Mouse (Mus musculus): ENCODE data around the gene Psg27. TPM values are rescaled to one million over a fixed set of nuclear protein-coding genes. Genes with fewer than 3 reads are reported as not detected.

Gene Psg27
- not detected in 2 replicates for polyA plus RNA-seq (2012; rRNA removed; ENCODE audit: low replicate concordance)

DNA sequence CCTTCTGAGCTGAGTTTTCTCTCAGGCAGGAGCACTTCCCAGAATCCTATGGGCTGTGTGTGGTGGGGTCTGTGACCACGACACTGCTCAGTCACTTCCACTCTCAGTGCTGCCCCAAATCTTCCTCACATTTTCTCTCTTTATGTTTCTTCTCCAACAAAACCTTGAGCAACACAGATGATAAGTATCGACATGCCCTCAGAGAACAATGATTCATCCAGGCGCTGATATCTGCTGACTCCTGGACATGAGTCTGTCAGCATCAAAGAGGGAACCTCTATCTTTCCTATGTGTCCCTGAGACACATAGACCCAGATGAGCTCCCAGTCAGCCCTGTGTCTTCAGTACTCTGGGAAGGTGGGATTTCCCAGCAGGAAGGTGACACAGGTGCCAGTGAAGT, at the start of gene Psg27:
TSS of gene Psg27 (minus strand) at position 101 of the 400 bp plus-strand sequence.

DNA sequence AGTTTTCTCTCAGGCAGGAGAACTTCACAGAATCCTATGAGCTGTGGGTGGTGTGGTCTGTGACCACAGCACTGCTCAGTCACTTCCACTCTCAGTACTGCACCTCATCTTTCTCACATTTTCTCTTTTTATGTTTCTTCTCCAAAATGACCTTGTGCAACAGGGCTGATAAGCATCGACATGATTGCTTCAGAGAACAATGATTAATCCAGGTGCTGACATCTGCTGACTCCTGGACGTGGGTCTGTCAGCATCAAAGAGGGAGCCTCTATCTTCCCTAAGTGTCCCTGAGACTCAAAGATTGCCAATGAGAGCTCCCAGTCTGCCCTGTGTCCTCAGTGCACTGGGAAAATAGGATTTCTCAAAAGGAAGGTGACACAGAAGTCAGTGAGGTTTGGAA, 49.3 kb upstream of the Psg27 start, which contains the start of gene Psg23:
TSS of gene Psg23 (minus strand) at position 101 of the 400 bp plus-strand sequence.

DNA sequence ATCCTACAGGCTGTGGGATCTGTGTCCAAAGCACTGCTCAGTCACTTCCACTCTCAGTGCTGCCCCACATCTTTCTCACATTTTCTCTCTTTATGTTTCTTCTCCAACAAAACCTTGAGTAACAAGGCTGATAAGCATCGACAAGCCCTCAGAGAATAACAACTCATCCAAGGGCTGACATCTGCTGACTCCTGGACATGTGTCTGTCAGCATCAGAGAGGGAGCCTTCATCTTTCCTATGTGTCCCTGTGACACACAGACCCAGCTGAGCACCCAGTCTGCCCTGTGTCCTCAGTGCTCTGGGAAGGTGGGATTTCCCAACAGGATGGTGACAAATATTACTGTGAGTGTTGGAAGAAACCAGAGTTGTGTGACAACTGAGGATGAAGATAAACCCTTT, 34.9 kb downstream of the Psg27 start, which contains the start of gene Psg25:
TSS of gene Psg25 (minus strand) at position 101 of the 400 bp plus-strand sequence.

Other genes with a start within 250 kb of the Psg27 start
- not detected in 2 replicates for gene Psg18, start 212.3 kb downstream of the Psg27 start, polyA plus RNA-seq (2012; rRNA removed; ENCODE audit: low replicate concordance)
- not detected in 2 replicates for gene Psg28, start 135.3 kb downstream of the Psg27 start, polyA plus RNA-seq (2012; rRNA removed; ENCODE audit: low replicate concordance)
- not detected in 2 replicates for gene Psg26, start 83.1 kb downstream of the Psg27 start, polyA plus RNA-seq (2012; rRNA removed; ENCODE audit: low replicate concordance)
- gene Psg25, start 35.0 kb downstream of the Psg27 start, polyA plus RNA-seq (2012; rRNA removed; ENCODE audit: low replicate concordance) = not detected in 2 replicates
- not detected in 2 replicates for gene Psg23, start 49.2 kb upstream of the Psg27 start, polyA plus RNA-seq (2012; rRNA removed; ENCODE audit: low replicate concordance)
- gene Psg21, start 89.4 kb upstream of the Psg27 start, polyA plus RNA-seq (2012; rRNA removed; ENCODE audit: low replicate concordance) = not detected in 2 replicates
- gene Psg20, start 118.9 kb upstream of the Psg27 start, polyA plus RNA-seq (2012; rRNA removed; ENCODE audit: low replicate concordance) = not detected in 2 replicates
- gene Psg22, start 150.8 kb upstream of the Psg27 start, polyA plus RNA-seq (2012; rRNA removed; ENCODE audit: low replicate concordance) = 0.30 and 0.82 TPM in 2 replicates
- gene Psg19, start 231.2 kb upstream of the Psg27 start, polyA plus RNA-seq (2012; rRNA removed; ENCODE audit: low replicate concordance) = not detected in 2 replicates